Mouse (Mus musculus) heart, adult 11 months (tissue): ENCODE results near the gene Vwf.
A peak's percentile ranks its signal among the peaks of the same experiment; 100 is the strongest.

ENCODE experiments used
- DNase-seq: peaks from one replicate; pipeline ENCODE4 v3.0.0; 2022

Vwf gene

GRCm38 (mm10) chr6:125546474-125546873 is at the start of gene Vwf:
Vwf (plus strand) TSS chr6:125546774.
- no peak for DNase-seq

GRCm38 (mm10) chr6:125498062-125498461 is 48.5 kb upstream of the Vwf start:
- DNase-seq: peak; percentile 95

- DNase-seq: no peak
Measured at GRCm38 (mm10) chr6:125503186-125503802, 43.3 kb upstream of the Vwf start.

GRCm38 (mm10) chr6:125504622-125505355 is 41.8 kb upstream of the Vwf start:
- DNase-seq: no peak

- no peak for DNase-seq
Measured at GRCm38 (mm10) chr6:125506427-125506826, 40.1 kb upstream of the Vwf start.

GRCm38 (mm10) chr6:125509783-125510182 is 36.8 kb upstream of the Vwf start:
- no peak for DNase-seq

- DNase-seq: peak; percentile 89
Measured at GRCm38 (mm10) chr6:125510645-125511044, 35.9 kb upstream of the Vwf start.

GRCm38 (mm10) chr6:125511196-125511595 is 35.4 kb upstream of the Vwf start:
- DNase-seq: peak; percentile 87

GRCm38 (mm10) chr6:125512950-125513596 is 33.5 kb upstream of the Vwf start:
- peak; percentile 97 for DNase-seq

- peak; percentile 98 for DNase-seq
Measured at GRCm38 (mm10) chr6:125515503-125516315, 30.9 kb upstream of the Vwf start.

GRCm38 (mm10) chr6:125521558-125522193 is 24.9 kb upstream of the Vwf start:
- no peak for DNase-seq

GRCm38 (mm10) chr6:125524027-125524426 is 22.5 kb upstream of the Vwf start:
- DNase-seq: peak; percentile 88

- DNase-seq: no peak
Measured at GRCm38 (mm10) chr6:125526066-125526465, 20.5 kb upstream of the Vwf start.

GRCm38 (mm10) chr6:125528614-125529200 is 17.9 kb upstream of the Vwf start:
- peak; percentile 91 for DNase-seq

GRCm38 (mm10) chr6:125529479-125529878 is 17.1 kb upstream of the Vwf start:
- DNase-seq: peak; percentile 99

GRCm38 (mm10) chr6:125533104-125533650 is 13.4 kb upstream of the Vwf start:
- DNase-seq: peak; percentile 91

GRCm38 (mm10) chr6:125534990-125535389 is 11.6 kb upstream of the Vwf start:
- peak; percentile 92 for DNase-seq

GRCm38 (mm10) chr6:125538469-125538868 is 8.1 kb upstream of the Vwf start:
- DNase-seq: no peak

GRCm38 (mm10) chr6:125539423-125539822 is 7.2 kb upstream of the Vwf start:
- DNase-seq: no peak

- DNase-seq: no peak
Measured at GRCm38 (mm10) chr6:125540199-125540598, 6.4 kb upstream of the Vwf start.

GRCm38 (mm10) chr6:125540826-125541225 is 5.7 kb upstream of the Vwf start:
- no peak for DNase-seq

GRCm38 (mm10) chr6:125541296-125541695 is 5.3 kb upstream of the Vwf start:
- DNase-seq: no peak
